Mouse (Mus musculus) liver, postnatal 0 days (tissue): ENCODE results near the gene Scamp1. TPM values are rescaled to one million over a fixed set of nuclear protein-coding genes. Genes with fewer than 3 reads are reported as not detected.

Experiments
- ATAC-seq: fragments of 200-750 bp; cut with Nextera tagmentation; 2 replicates; pipeline ENCODE4 v1.8.0; 2017; ENCODE audit warnings: mild to moderate bottlenecking, moderate library complexity
- DNase-seq: peaks from one replicate; pipeline ENCODE4 v3.0.0-alpha.2; 2016
- H3K27ac ChIP-seq: fragments of 300-500 bp; sonication (generic); 2 replicates; pipeline ENCODE4 v1.5.1; 2014; ENCODE audit warnings: antibody characterized with exemption, moderate library complexity, mild to moderate bottlenecking, low read depth
- H3K27me3 ChIP-seq: fragments of 300-500 bp; sonication (generic); 2 replicates; pipeline ENCODE4 v1.6.1; 2014; ENCODE audit warnings: low read length, control low read depth, mixed read lengths; ENCODE audit not compliant: insufficient read depth
- H3K36me3 ChIP-seq: fragments of 300-500 bp; sonication (generic); replicated peaks from 2 replicates; pipeline ENCODE4 v1.6.1; 2014; ENCODE audit warnings: mild to moderate bottlenecking, control low read depth, low read length, moderate library complexity, mixed read lengths; ENCODE audit not compliant: insufficient read depth
- H3K4me1 ChIP-seq: fragments of 300-500 bp; sonication (generic); 2 replicates; pipeline ENCODE4 v1.6.1; 2014; ENCODE audit warnings: antibody characterized with exemption, mild to moderate bottlenecking, control low read depth; ENCODE audit not compliant: insufficient read depth
- H3K4me2 ChIP-seq: fragments of 300-500 bp; sonication (generic); 2 replicates; pipeline ENCODE4 v1.6.1; 2014; ENCODE audit warnings: low read depth, mild to moderate bottlenecking, low read length, moderate library complexity, mixed read lengths
- H3K4me3 ChIP-seq: fragments of 300-500 bp; sonication (generic); 2 replicates; pipeline ENCODE4 v1.5.1; 2014; ENCODE audit warnings: low read depth, low read length
- H3K9ac ChIP-seq: fragments of 300-500 bp; sonication (generic); replicated peaks from 2 replicates; pipeline ENCODE4 v1.6.1; 2014; ENCODE audit warnings: mild to moderate bottlenecking, moderate library complexity
- H3K9me3 ChIP-seq: fragments of 300-500 bp; sonication (generic); 2 replicates; pipeline ENCODE4 v1.6.1; 2016; ENCODE audit warnings: mild to moderate bottlenecking, control low read depth, low read length, mixed read lengths
- CTCF ChIP-seq: sonication (generic); IDR thresholded peaks from 2 replicates; pipeline ENCODE4 v1.5.1; 2016; ENCODE audit warnings: antibody characterized with exemption, low read depth
- EP300 ChIP-seq: IDR thresholded peaks from 2 replicates; pipeline ENCODE4 v1.6.1; 2016; ENCODE audit warnings: antibody characterized with exemption, low read depth, mild to moderate bottlenecking
- WGBS: fragments of 180-500 bp; shearing (Covaris S2); extraction: QIAGEN DNeasy Blood & Tissue Kit; methylation state at CpG from one replicate; pipeline ENCODE4 v1.1.7; 2014; ENCODE audit not compliant: insufficient replicate concordance; 5-methylcytosine and 5-hydroxymethylcytosine counted together
- polyA plus RNA-seq: library from polyadenylated mRNA; unstranded; fragments of >200 nt; fragmentation: Nextera tagmentation; extraction: Ambion mirVana; gene quantifications from 2 replicates; pipeline ENCODE4 v1.2.1, GENCODE M21; 2015

Scamp1 gene
- polyA plus RNA-seq, 1 experiment from 2014 or later, result 13.8 TPM

- Histone ChIP-seq H3K36me3 (no peaks in the 10 kb centered on the region), H3K4me3 (no peak overlapping the region), H3K9me3 (no peaks in the 10 kb centered on the region), H3K4me2 (no peak overlapping the region), H3K4me1 (no peaks in the 10 kb centered on the region; the same call in 1 of the 2 replicates), H3K27ac (no peak overlapping the region), H3K27me3 (no peaks in the 10 kb centered on the region), H3K9ac (no peak overlapping the region)
- 68% methylated on average over 10 of the region's 10 CpGs for WGBS
- DNase-seq, result no peak
- no peak for TF ChIP-seq CTCF
- no peak for TF ChIP-seq EP300
- ATAC-seq, result no peak
Observed at GRCm38 (mm10) chr13:94188200-94189086, 97.2 kb downstream of the Scamp1 start.

GRCm38 (mm10) chr13:94185631-94186030 lies 100.0 kb downstream of the Scamp1 start:
- Histone ChIP-seq H3K4me2 (no peak overlapping the region), H3K27me3 (no peaks in the 10 kb centered on the region), H3K36me3 (no peaks in the 10 kb centered on the region), H3K9ac (no peak overlapping the region), H3K4me3 (no peak overlapping the region), H3K27ac (no peak overlapping the region), H3K9me3 (no peaks in the 10 kb centered on the region), H3K4me1 (no peaks in the 10 kb centered on the region; the same call in 1 of the 2 replicates)
- DNase-seq (no peak), ATAC-seq (no peak)
- TF ChIP-seq EP300, result no peak
- TF ChIP-seq CTCF, result no peak
- 73% methylated on average over 5 of the region's 6 CpGs for WGBS

GRCm38 (mm10) chr13:94184726-94185456 lies 100.8 kb downstream of the Scamp1 start:
- no peak for TF ChIP-seq EP300
- TF ChIP-seq CTCF, result no peak
- no peak for DNase-seq
- Histone ChIP-seq H3K27ac (no peak overlapping the region), H3K9ac (no peak overlapping the region), H3K27me3 (no peaks in the 10 kb centered on the region), H3K4me2 (no peak overlapping the region), H3K4me3 (no peak overlapping the region), H3K9me3 (no peaks in the 10 kb centered on the region), H3K4me1 (no peaks in the 10 kb centered on the region; the same call in 1 of the 2 replicates), H3K36me3 (no peaks in the 10 kb centered on the region)
- no peak for ATAC-seq
- 72% methylated on average over 10 of the region's 10 CpGs for whole genome bisulfite sequencing

GRCm38 (mm10) chr13:94183372-94184021 lies 102.2 kb downstream of the Scamp1 start:
- TF ChIP-seq EP300, result no peak
- no peak for TF ChIP-seq CTCF
- no peak overlapping the region for H3K4me2 ChIP-seq
- no peaks in the 10 kb centered on the region for H3K9me3 ChIP-seq
- ATAC-seq (no peak), DNase-seq (no peak)
- no peak overlapping the region for H3K9ac ChIP-seq
- H3K4me1 ChIP-seq, result no peaks in the 10 kb centered on the region; the same call in 1 of the 2 replicates
- no peak overlapping the region for H3K4me3 ChIP-seq
- no peak overlapping the region for H3K27ac ChIP-seq
- no peaks in the 10 kb centered on the region for H3K36me3 ChIP-seq
- H3K27me3 ChIP-seq, result no peaks in the 10 kb centered on the region
- 45% methylated on average over 8 of the region's 8 CpGs for WGBS

- no peak for TF ChIP-seq CTCF
- TF ChIP-seq EP300, result no peak
- H3K4me3 ChIP-seq, result no peak overlapping the region
- H3K27me3 ChIP-seq, result no peaks in the 10 kb centered on the region
- H3K9ac ChIP-seq, result no peak overlapping the region
- H3K36me3 ChIP-seq, result no peaks in the 10 kb centered on the region
- no peak overlapping the region for H3K27ac ChIP-seq
- H3K4me1 ChIP-seq, result no peaks in the 10 kb centered on the region; the same call in 1 of the 2 replicates
- H3K9me3 ChIP-seq, result no peaks in the 10 kb centered on the region
- no peak for ATAC-seq
- no peak for DNase-seq
- WGBS, result 87% methylated on average over 5 of the region's 5 CpGs
- H3K4me2 ChIP-seq, result no peak overlapping the region
Observed at GRCm38 (mm10) chr13:94182026-94182425, 103.6 kb downstream of the Scamp1 start.
